Mouse (Mus musculus): ENCODE data around the gene Atad1.

DNA sequence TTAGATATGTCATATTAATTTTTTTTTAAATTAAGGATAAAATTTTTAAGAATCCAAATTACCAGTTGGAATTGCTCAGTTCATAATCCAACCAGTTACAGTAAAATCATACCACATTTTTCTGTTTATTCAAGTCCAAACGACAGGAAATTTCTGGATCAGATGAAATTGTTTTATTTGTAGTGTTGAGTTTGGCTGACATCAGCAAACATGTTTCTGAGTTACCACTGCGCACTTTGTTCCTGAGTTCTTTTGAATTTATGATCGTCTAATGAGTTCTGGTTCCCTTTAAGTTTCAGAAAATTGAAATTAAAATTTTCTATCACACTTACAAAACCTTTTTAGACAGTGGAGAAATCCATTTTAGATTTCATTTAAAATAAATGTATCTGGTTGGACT, 93.2 kb downstream of the Atad1 start:
- TF ChIP-seq CTCF (IDR thresholded peaks at IDR 0.05; ENCODE audit: extremely low read depth, insufficient read depth, low read length) (no peak), POLR2A (IDR thresholded peaks at IDR 0.05; ENCODE audit: extremely low read depth, insufficient read depth, low read length) (no peak)
